ENCODE assay signal across 9 mouse cellular contexts in genomic region chr8:18345322-18345721, GRCm38 (mm10).
A peak's percentile ranks its signal among the peaks of the same experiment; 100 is the strongest.
DNase-seq lines count a peak whose midpoint lies in the region; ATAC-seq lines count a peak whose summit lies in the region.
"Had no signal": no experiment of that assay in that cellular context is flagged by ENCODE, and none has a peak within 500 bp of the region (broad histone marks: within the 10 kb centered on the region; RNA-seq: fewer than 3 reads in every experiment).

No protein-coding gene starts in this region.

- peak; percentile 83 for ATAC-seq in hindbrain, embryonic 11.5 days (ENCODE audit: low FRiP score)
- peak; percentile 82; the same call in 1 of the 2 replicates for ATAC-seq in midbrain, embryonic 14.5 days (ENCODE audit: low FRiP score, low TSS enrichment)

- WGBS in heart, embryonic 10.5 days = 35% methylated on average over 6 of the region's 6 CpGs
- 39% methylated on average over 6 of the region's 6 CpGs for WGBS in hindbrain, embryonic 11.5 days
- 25% methylated on average over 6 of the region's 6 CpGs for WGBS in midbrain, embryonic 14.5 days

- H3K9ac ChIP-seq in hindbrain, embryonic 11.5 days (ENCODE audit: low read depth, low read length) = no peak overlapping the region
- H3K9ac ChIP-seq in midbrain, embryonic 14.5 days (replicated peaks; ENCODE audit: low read length) = no peak overlapping the region

- no peaks in the 10 kb centered on the region for H3K4me1 ChIP-seq in heart, embryonic 10.5 days
- H3K4me1 ChIP-seq in hindbrain, embryonic 11.5 days (replicated peaks; ENCODE audit: control insufficient read depth, insufficient read depth, low read length) = no peaks in the 10 kb centered on the region
- H3K4me1 ChIP-seq in midbrain, embryonic 14.5 days (ENCODE audit: control insufficient read depth, insufficient read depth, low read length) = no peaks in the 10 kb centered on the region

- no peaks in the 10 kb centered on the region for H3K36me3 ChIP-seq in heart, embryonic 10.5 days
- H3K36me3 ChIP-seq in hindbrain, embryonic 11.5 days (ENCODE audit: control insufficient read depth, insufficient read depth, low read length) = no peaks in the 10 kb centered on the region
- H3K36me3 ChIP-seq in midbrain, embryonic 14.5 days (ENCODE audit: control insufficient read depth, insufficient read depth, low read length) = no peaks in the 10 kb centered on the region

- no peaks in the 10 kb centered on the region for H3K9me3 ChIP-seq in heart, embryonic 10.5 days
- no peaks in the 10 kb centered on the region for H3K9me3 ChIP-seq in hindbrain, embryonic 11.5 days (ENCODE audit: control insufficient read depth, low read length)
- H3K9me3 ChIP-seq in midbrain, embryonic 14.5 days (ENCODE audit: control insufficient read depth, low read length) = no peaks in the 10 kb centered on the region
- H3K9me3 ChIP-seq: megakaryocyte, embryonic 14.5 days had no signal

- peak; percentile 76 for DNase-seq in heart, embryonic 10.5 days (ENCODE audit: low spot score)
- DNase-seq in heart, adult 8-10 months (ENCODE audit: low spot score) = no peak
- DNase-seq in adrenal gland, adult 2 months = peak; percentile 13
- peak; percentile 77 for DNase-seq in embryo, embryonic 10.5 days (ENCODE audit: low spot score)
- peak; percentile 74 for DNase-seq in hindbrain, embryonic 11.5 days (ENCODE audit: low spot score)
- DNase-seq in layer of hippocampus, postnatal 10 days (ENCODE audit: low spot score in 2 of 2) = peak; percentile 68 to 69
- DNase-seq in midbrain, embryonic 14.5 days = peak; percentile 89
- peak; percentile 52 for DNase-seq in testis, postnatal 10 days (ENCODE audit: low spot score)

- no peaks in the 10 kb centered on the region for H3K27me3 ChIP-seq in heart, embryonic 10.5 days (ENCODE audit: insufficient read depth, poor library complexity, severe bottlenecking)
- no peaks in the 10 kb centered on the region for H3K27me3 ChIP-seq in hindbrain, embryonic 11.5 days (ENCODE audit: control insufficient read depth, insufficient read depth, low read length)
- no peaks in the 10 kb centered on the region for H3K27me3 ChIP-seq in midbrain, embryonic 14.5 days (ENCODE audit: control insufficient read depth, insufficient read depth, low read length)
- H3K27me3 ChIP-seq: megakaryocyte, embryonic 14.5 days had no signal

- H3K4me2 ChIP-seq in hindbrain, embryonic 11.5 days (replicated peaks; ENCODE audit: low read depth, low read length) = no peak overlapping the region
- H3K4me2 ChIP-seq in midbrain, embryonic 14.5 days (ENCODE audit: low read length) = no peak overlapping the region

- H3K4me3 ChIP-seq in heart, embryonic 10.5 days = no peak overlapping the region
- no peak overlapping the region for H3K4me3 ChIP-seq in hindbrain, embryonic 11.5 days (ENCODE audit: low read depth, low read length)
- H3K4me3 ChIP-seq in midbrain, embryonic 14.5 days (replicated peaks; ENCODE audit: low read depth, low read length) = no peak overlapping the region
- H3K4me3 ChIP-seq: megakaryocyte, embryonic 14.5 days had no signal

- H3K27ac ChIP-seq in heart, embryonic 10.5 days = no peak overlapping the region
- no peak overlapping the region for H3K27ac ChIP-seq in hindbrain, embryonic 11.5 days (ENCODE audit: low read depth, low read length)
- no peak overlapping the region for H3K27ac ChIP-seq in midbrain, embryonic 14.5 days (replicated peaks; ENCODE audit: low read depth, low read length)
